Mouse (Mus musculus) lung, embryonic 16.5 days (tissue): ENCODE data around the gene Dnah11. TPM values are rescaled to one million over a fixed set of nuclear protein-coding genes. Genes with fewer than 3 reads are reported as not detected.
"Not testable (repeated sequence)": the region's sequence is repeated elsewhere in the genome, so short reads cannot be mapped to it uniquely, and the experiment has no call there.

ENCODE experiments used
- ATAC-seq: fragments of 200-750 bp; cut with Nextera tagmentation; 2 replicates; pipeline ENCODE4 v1.8.0; 2017; ENCODE audit warnings: low read depth, mild to moderate bottlenecking, moderate library complexity
- H3K27ac ChIP-seq: fragments of 300-500 bp; sonication (generic); 2 replicates; pipeline ENCODE4 v1.5.1; 2014; ENCODE audit warnings: mild to moderate bottlenecking, control low read depth, low read length
- H3K27me3 ChIP-seq: fragments of 300-500 bp; sonication (generic); 2 replicates; pipeline ENCODE4 v1.6.1; 2014; ENCODE audit warnings: low read depth, low read length, mixed read lengths; ENCODE audit not compliant: control insufficient read depth, insufficient read depth
- H3K36me3 ChIP-seq: fragments of 300-500 bp; sonication (generic); 2 replicates; pipeline ENCODE4 v1.6.1; 2014; ENCODE audit warnings: low read length; ENCODE audit not compliant: control insufficient read depth, insufficient read depth
- H3K4me1 ChIP-seq: fragments of 300-500 bp; sonication (generic); replicated peaks from 2 replicates; pipeline ENCODE4 v1.6.1; 2014; ENCODE audit warnings: low read length, mixed read lengths; ENCODE audit not compliant: control insufficient read depth, insufficient read depth
- H3K4me2 ChIP-seq: fragments of 300-500 bp; sonication (generic); 2 replicates; pipeline ENCODE4 v1.6.1; 2014; ENCODE audit warnings: low read depth, low read length, control low read depth
- H3K4me3 ChIP-seq: fragments of 300-500 bp; sonication (generic); 2 replicates; pipeline ENCODE4 v1.5.1; 2014; ENCODE audit warnings: mild to moderate bottlenecking, low read length, control low read depth
- H3K9ac ChIP-seq: fragments of 300-500 bp; sonication (generic); 2 replicates; pipeline ENCODE4 v1.6.1; 2014; ENCODE audit warnings: low read length, control low read depth
- H3K9me3 ChIP-seq: fragments of 300-500 bp; sonication (generic); 2 replicates; pipeline ENCODE4 v1.6.1; 2016; ENCODE audit warnings: low read length; ENCODE audit not compliant: control insufficient read depth
- WGBS: fragments of 180-500 bp; shearing (Covaris S2); extraction: QIAGEN DNeasy Blood & Tissue Kit; methylation state at CpG from one replicate; pipeline ENCODE4 v1.1.7; 2014; 5-methylcytosine and 5-hydroxymethylcytosine counted together
- polyA plus RNA-seq: library from polyadenylated mRNA; unstranded; fragments of >200 nt; fragmentation: Nextera tagmentation; extraction: Ambion mirVana; gene quantifications from 2 replicates; pipeline ENCODE4 v1.2.1, GENCODE M21; 2015

Gene Dnah11
- polyA plus RNA-seq, 1 experiment from 2014 or later, result 1.1 TPM

- no peaks in the 10 kb centered on the region for H3K27me3 ChIP-seq
- WGBS, result 83% methylated on average over 1 of the region's 1 CpGs
- no peak for ATAC-seq
Measured at GRCm38 (mm10) chr12:117911396-117911795, 287.4 kb downstream of the Dnah11 start.

GRCm38 (mm10) chr12:117905232-117905840, 293.5 kb downstream of the Dnah11 start:
- not testable (repeated sequence) for H3K4me2 ChIP-seq, ATAC-seq, H3K4me3 ChIP-seq, H3K27me3 ChIP-seq, H3K4me1 ChIP-seq, H3K27ac ChIP-seq, H3K9ac ChIP-seq, H3K9me3 ChIP-seq, H3K36me3 ChIP-seq
- 82% methylated on average over 4 of the region's 4 CpGs for WGBS

More at GRCm38 (mm10) chr12:117911396-117911795, 287.4 kb downstream of the Dnah11 start:
- no peaks in the 10 kb centered on the region for H3K36me3 ChIP-seq
- H3K9me3 ChIP-seq, result no peaks in the 10 kb centered on the region
- no peak overlapping the region for H3K9ac ChIP-seq
- no peak overlapping the region for H3K4me2 ChIP-seq
- H3K4me1 ChIP-seq, result no peaks in the 10 kb centered on the region
- no peak overlapping the region for H3K4me3 ChIP-seq
- H3K27ac ChIP-seq, result no peak overlapping the region

GRCm38 (mm10) chr12:117903671-117904070, 295.2 kb downstream of the Dnah11 start:
- H3K36me3 ChIP-seq, result no peaks in the 10 kb centered on the region
- 82% methylated on average over 8 of the region's 8 CpGs for WGBS

DNA sequence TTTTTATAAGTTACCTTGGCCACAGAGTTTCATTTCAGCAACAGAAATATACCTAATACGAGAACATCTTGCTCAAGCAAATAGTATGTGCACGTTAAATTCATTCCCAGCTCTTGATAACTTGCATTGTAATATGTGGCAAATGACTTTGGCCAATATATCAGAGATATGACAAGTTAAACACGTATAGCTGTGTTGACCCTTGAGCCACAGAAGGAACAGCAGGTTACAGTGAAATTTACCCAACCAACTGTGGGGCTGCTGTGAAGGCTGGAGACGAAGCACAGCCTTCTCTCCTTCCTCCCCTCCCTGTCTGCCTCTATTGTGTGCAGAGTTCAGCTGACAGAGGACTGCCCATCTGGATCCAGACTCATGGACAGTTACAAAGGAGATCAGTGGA, 297.5 kb downstream of the Dnah11 start:
- not testable (repeated sequence) for H3K27me3 ChIP-seq, H3K9ac ChIP-seq, H3K4me3 ChIP-seq, H3K36me3 ChIP-seq, H3K9me3 ChIP-seq, H3K4me2 ChIP-seq, ATAC-seq, H3K4me1 ChIP-seq, H3K27ac ChIP-seq
- 56% methylated on average over 1 of the region's 4 CpGs for WGBS

More at GRCm38 (mm10) chr12:117903671-117904070, 295.2 kb downstream of the Dnah11 start:
- Histone ChIP-seq H3K27me3 (no peaks in the 10 kb centered on the region), H3K9ac (no peak overlapping the region), H3K4me1 (no peaks in the 10 kb centered on the region), H3K9me3 (no peaks in the 10 kb centered on the region), H3K27ac (no peak overlapping the region), H3K4me2 (no peak overlapping the region), H3K4me3 (no peak overlapping the region)
- ATAC-seq, result no peak

DNA sequence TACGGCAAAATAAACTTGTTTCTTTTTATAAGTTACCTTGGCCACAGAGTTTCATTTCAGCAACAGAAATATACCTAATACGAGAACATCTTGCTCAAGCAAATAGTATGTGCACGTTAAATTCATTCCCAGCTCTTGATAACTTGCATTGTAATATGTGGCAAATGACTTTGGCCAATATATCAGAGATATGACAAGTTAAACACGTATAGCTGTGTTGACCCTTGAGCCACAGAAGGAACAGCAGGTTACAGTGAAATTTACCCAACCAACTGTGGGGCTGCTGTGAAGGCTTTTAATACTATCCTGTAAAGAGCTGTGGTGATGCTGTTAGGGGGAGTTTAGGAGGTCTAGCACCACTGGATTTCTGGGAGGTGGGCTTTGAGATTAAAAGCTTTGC, 298.0 kb downstream of the Dnah11 start:
- not testable (repeated sequence) for H3K4me1 ChIP-seq, H3K36me3 ChIP-seq, ATAC-seq, H3K4me2 ChIP-seq, H3K9me3 ChIP-seq, H3K4me3 ChIP-seq, H3K27ac ChIP-seq, H3K9ac ChIP-seq, H3K27me3 ChIP-seq
- no CpG with 5 or more reads among the region's 4 CpGs for WGBS

- no peak overlapping the region for H3K4me2 ChIP-seq
- H3K4me3 ChIP-seq, result no peak overlapping the region
- H3K27ac ChIP-seq, result no peak overlapping the region
- H3K9ac ChIP-seq, result no peak overlapping the region
- no peak for ATAC-seq
- 0 out of 2 replicates have a peak, but pooled peaks cover under 1% of the 10 kb centered on the region for H3K36me3 ChIP-seq
- no peaks in the 10 kb centered on the region for H3K9me3 ChIP-seq
- H3K27me3 ChIP-seq, result no peaks in the 10 kb centered on the region
- 65% methylated on average over 3 of the region's 3 CpGs for WGBS
- H3K4me1 ChIP-seq, result no peaks in the 10 kb centered on the region
Measured at GRCm38 (mm10) chr12:117887422-117887821, 311.4 kb downstream of the Dnah11 start.

GRCm38 (mm10) chr12:117884627-117885026, 314.2 kb downstream of the Dnah11 start:
- no peak overlapping the region for H3K4me3 ChIP-seq
- no peaks in the 10 kb centered on the region for H3K4me1 ChIP-seq
- 77% methylated on average over 2 of the region's 2 CpGs for WGBS
- H3K36me3 ChIP-seq, result peaks cover 7% of the 10 kb centered on the region; the same call in 1 of the 2 replicates
- no peaks in the 10 kb centered on the region for H3K27me3 ChIP-seq
- no peak for ATAC-seq
- no peaks in the 10 kb centered on the region for H3K9me3 ChIP-seq
- no peak overlapping the region for H3K4me2 ChIP-seq
- H3K9ac ChIP-seq, result no peak overlapping the region
- no peak overlapping the region for H3K27ac ChIP-seq

- Histone ChIP-seq H3K4me1 (no peaks in the 10 kb centered on the region), H3K36me3 (peaks cover 32% of the 10 kb centered on the region), H3K9me3 (no peaks in the 10 kb centered on the region), H3K9ac (no peak overlapping the region), H3K4me3 (no peak overlapping the region), H3K4me2 (no peak overlapping the region), H3K27ac (no peak overlapping the region), H3K27me3 (no peaks in the 10 kb centered on the region)
- no peak for ATAC-seq
- WGBS, result 89% methylated on average over 13 of the region's 13 CpGs
Measured at GRCm38 (mm10) chr12:117878341-117878740, 320.5 kb downstream of the Dnah11 start.

DNA sequence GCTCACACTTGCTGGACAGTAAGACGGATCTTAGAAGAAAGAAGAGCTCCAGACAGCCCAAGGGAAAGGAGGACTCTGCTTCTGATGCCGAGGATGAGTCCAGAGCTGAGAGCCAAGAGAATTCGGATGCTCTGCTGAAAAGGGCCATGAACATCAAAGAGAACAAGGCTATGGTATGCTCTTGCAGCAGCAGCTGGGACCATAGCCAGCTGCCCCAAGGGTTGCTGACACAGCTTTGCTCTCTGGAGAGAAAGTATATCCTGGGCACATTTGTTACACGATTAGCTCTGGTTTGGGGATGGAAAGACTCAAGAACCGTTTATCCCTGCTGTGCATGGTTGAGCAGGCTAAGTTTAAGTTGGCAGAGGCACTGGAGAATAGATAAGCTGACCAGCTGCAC, 326.6 kb downstream of the Dnah11 start:
- WGBS, result 64% methylated on average over 5 of the region's 5 CpGs
- peaks cover 21% of the 10 kb centered on the region for H3K36me3 ChIP-seq
- 0 out of 2 replicates have a peak, but pooled peaks have one; percentile 38 for ATAC-seq

More for the DNA sequence above, 326.6 kb downstream of the Dnah11 start:
- Histone ChIP-seq H3K27me3 (no peaks in the 10 kb centered on the region), H3K4me3 (no peak overlapping the region), H3K9ac (no peak overlapping the region), H3K4me1 (no peaks in the 10 kb centered on the region), H3K9me3 (no peaks in the 10 kb centered on the region), H3K4me2 (no peak overlapping the region), H3K27ac (no peak overlapping the region)
